Mouse (Mus musculus): ENCODE results near the gene Kif26b. TPM values are rescaled to one million over a fixed set of nuclear protein-coding genes. Genes with fewer than 3 reads are reported as not detected.

Kif26b gene
- total and polyA plus RNA-seq, 2 experiments from 2014 or later = 3.4 to 33.7 TPM

- ATAC-seq = no peak
- Histone ChIP-seq H3K27me3 (ENCODE audit: insufficient read depth, low read length) (no peaks in the 10 kb centered on the region), H3K9ac (no peak overlapping the region), H3K4me2 (ENCODE audit: low read depth) (no peak overlapping the region), H3K36me3 (ENCODE audit: insufficient read depth) (no peaks in the 10 kb centered on the region), H3K4me3 (ENCODE audit: low read depth, low read length) (no peak overlapping the region), H3K4me1 (ENCODE audit: insufficient read depth) (no peaks in the 10 kb centered on the region), H3K27ac (ENCODE audit: low read depth, low read length) (no peak overlapping the region), H3K9me3 (ENCODE audit: low read length) (no peaks in the 10 kb centered on the region)
- no peak for TF ChIP-seq CTCF (IDR thresholded peaks at IDR 0.05; ENCODE audit: low read depth)
- DNase-seq = no peak
- 83% methylated on average over 3 of the region's 3 CpGs for WGBS
Measured at GRCm38 (mm10) chr1:178675542-178676252, 146.8 kb downstream of the Kif26b start.

GRCm38 (mm10) chr1:178677160-178677559 is 148.2 kb downstream of the Kif26b start:
- no peaks in the 10 kb centered on the region for H3K9me3 ChIP-seq (ENCODE audit: low read length)
- no peak overlapping the region for H3K4me2 ChIP-seq (ENCODE audit: low read depth)
- no peak for ATAC-seq
- no peak overlapping the region for H3K4me3 ChIP-seq (ENCODE audit: low read depth, low read length)
- no peak overlapping the region for H3K9ac ChIP-seq
- no peak overlapping the region for H3K27ac ChIP-seq (ENCODE audit: low read depth, low read length)
- H3K36me3 ChIP-seq (ENCODE audit: insufficient read depth) = no peaks in the 10 kb centered on the region
- H3K4me1 ChIP-seq (ENCODE audit: insufficient read depth) = no peaks in the 10 kb centered on the region
- 50% methylated on average over 12 of the region's 12 CpGs for WGBS
- no peak for DNase-seq
- no peaks in the 10 kb centered on the region for H3K27me3 ChIP-seq (ENCODE audit: insufficient read depth, low read length)
- TF ChIP-seq CTCF (IDR thresholded peaks at IDR 0.05; ENCODE audit: low read depth) = no peak

GRCm38 (mm10) chr1:178677630-178678221 is 148.8 kb downstream of the Kif26b start:
- Histone ChIP-seq H3K27ac (ENCODE audit: low read depth, low read length) (no peak overlapping the region), H3K4me2 (ENCODE audit: low read depth) (no peak overlapping the region), H3K9me3 (ENCODE audit: low read length) (no peaks in the 10 kb centered on the region), H3K4me1 (ENCODE audit: insufficient read depth) (no peaks in the 10 kb centered on the region), H3K36me3 (ENCODE audit: insufficient read depth) (no peaks in the 10 kb centered on the region), H3K9ac (no peak overlapping the region), H3K4me3 (ENCODE audit: low read depth, low read length) (no peak overlapping the region), H3K27me3 (ENCODE audit: insufficient read depth, low read length) (no peaks in the 10 kb centered on the region)
- ATAC-seq (no peak), DNase-seq (no peak)
- WGBS = 82% methylated on average over 4 of the region's 4 CpGs
- no peak for TF ChIP-seq CTCF (IDR thresholded peaks at IDR 0.05; ENCODE audit: low read depth)

GRCm38 (mm10) chr1:178683631-178684030 is 154.7 kb downstream of the Kif26b start:
- WGBS = 56% methylated on average over 10 of the region's 10 CpGs
- TF ChIP-seq CTCF (IDR thresholded peaks at IDR 0.05; ENCODE audit: low read depth) = no peak
- Histone ChIP-seq H3K27me3 (ENCODE audit: insufficient read depth, low read length) (no peaks in the 10 kb centered on the region), H3K9ac (no peak overlapping the region), H3K4me1 (ENCODE audit: insufficient read depth) (no peaks in the 10 kb centered on the region), H3K4me2 (ENCODE audit: low read depth) (no peak overlapping the region), H3K36me3 (ENCODE audit: insufficient read depth) (no peaks in the 10 kb centered on the region), H3K4me3 (ENCODE audit: low read depth, low read length) (no peak overlapping the region), H3K27ac (ENCODE audit: low read depth, low read length) (no peak overlapping the region), H3K9me3 (ENCODE audit: low read length) (no peaks in the 10 kb centered on the region)
- DNase-seq = peak; percentile 11
- ATAC-seq = peak; percentile 20

GRCm38 (mm10) chr1:178684991-178685680 is 156.2 kb downstream of the Kif26b start:
- H3K4me1 ChIP-seq (ENCODE audit: insufficient read depth) = no peaks in the 10 kb centered on the region
- DNase-seq (no peak), ATAC-seq (no peak)
- no peaks in the 10 kb centered on the region for H3K9me3 ChIP-seq (ENCODE audit: low read length)
- TF ChIP-seq CTCF (IDR thresholded peaks at IDR 0.05; ENCODE audit: low read depth) = no peak
- H3K27ac ChIP-seq (ENCODE audit: low read depth, low read length) = no peak overlapping the region
- no peak overlapping the region for H3K4me3 ChIP-seq (ENCODE audit: low read depth, low read length)
- H3K9ac ChIP-seq = no peak overlapping the region
- H3K27me3 ChIP-seq (ENCODE audit: insufficient read depth, low read length) = no peaks in the 10 kb centered on the region
- H3K4me2 ChIP-seq (ENCODE audit: low read depth) = no peak overlapping the region
- H3K36me3 ChIP-seq (ENCODE audit: insufficient read depth) = no peaks in the 10 kb centered on the region
- 54% methylated on average over 8 of the region's 8 CpGs for WGBS

- Histone ChIP-seq H3K27me3 (ENCODE audit: insufficient read depth, low read length) (no peaks in the 10 kb centered on the region), H3K4me3 (ENCODE audit: low read depth, low read length) (no peak overlapping the region), H3K36me3 (ENCODE audit: insufficient read depth) (no peaks in the 10 kb centered on the region), H3K9ac (no peak overlapping the region), H3K27ac (ENCODE audit: low read depth, low read length) (no peak overlapping the region), H3K4me1 (ENCODE audit: insufficient read depth) (no peaks in the 10 kb centered on the region), H3K4me2 (ENCODE audit: low read depth) (no peak overlapping the region), H3K9me3 (ENCODE audit: low read length) (no peaks in the 10 kb centered on the region)
- no peak for ATAC-seq
- no peak for DNase-seq
- no peak for TF ChIP-seq CTCF (IDR thresholded peaks at IDR 0.05; ENCODE audit: low read depth)
Measured at GRCm38 (mm10) chr1:178686881-178687280, 158.0 kb downstream of the Kif26b start.

- H3K27ac ChIP-seq (ENCODE audit: low read depth, low read length) = no peak overlapping the region
- no peaks in the 10 kb centered on the region for H3K4me1 ChIP-seq (ENCODE audit: insufficient read depth)
- peak; percentile 63 for TF ChIP-seq CTCF (IDR thresholded peaks at IDR 0.05; ENCODE audit: low read depth)
- H3K27me3 ChIP-seq (ENCODE audit: insufficient read depth, low read length) = no peaks in the 10 kb centered on the region
- ATAC-seq (no peak), DNase-seq (no peak)
- H3K9ac ChIP-seq = no peak overlapping the region
- H3K4me3 ChIP-seq (ENCODE audit: low read depth, low read length) = no peak overlapping the region
- H3K4me2 ChIP-seq (ENCODE audit: low read depth) = no peak overlapping the region
- WGBS = 59% methylated on average over 4 of the region's 4 CpGs
- no peaks in the 10 kb centered on the region for H3K9me3 ChIP-seq (ENCODE audit: low read length)
- H3K36me3 ChIP-seq (ENCODE audit: insufficient read depth) = no peaks in the 10 kb centered on the region
Measured at GRCm38 (mm10) chr1:178689512-178689911, 160.6 kb downstream of the Kif26b start.
